Mouse (Mus musculus): ENCODE data around the gene Gm5475.

Gm5475 gene

DNA sequence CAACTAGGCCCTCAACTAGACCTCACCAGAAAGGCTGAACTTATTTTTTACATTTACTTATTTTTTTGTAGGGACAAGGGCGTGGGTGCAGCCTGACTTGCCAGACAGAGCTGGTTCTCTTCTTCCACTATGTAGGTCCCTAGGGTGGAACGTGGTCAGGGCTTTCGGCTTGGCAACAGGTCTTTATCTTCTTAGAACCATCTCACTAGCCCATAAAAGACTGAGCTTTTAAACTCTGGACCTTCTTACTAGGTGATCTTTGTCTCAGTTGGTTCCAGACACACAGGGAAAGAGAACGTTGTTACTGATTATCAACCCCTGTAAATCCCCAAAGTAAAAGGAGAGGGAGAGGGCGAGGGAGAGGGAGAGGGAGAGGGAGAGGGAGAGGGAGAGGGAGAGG lies 8.6 kb upstream of the Gm5475 start:
- no peak for DNase-seq (ENCODE audit: low spot score in 2 of 2)

- DNase-seq (ENCODE audit: low spot score in 2 of 2): peak; percentile 60 to 69
These were observed 7.9 kb upstream of the Gm5475 start for GRCm38 (mm10) chr15:100414011-100414410.

GRCm38 (mm10) chr15:100414942-100415341 lies 7.0 kb upstream of the Gm5475 start:
- DNase-seq (ENCODE audit: low spot score in 2 of 2): no peak

GRCm38 (mm10) chr15:100415684-100416083 lies 6.3 kb upstream of the Gm5475 start:
- DNase-seq (ENCODE audit: low spot score in 2 of 2): no peak

GRCm38 (mm10) chr15:100417854-100418450 lies 4.0 kb upstream of the Gm5475 start:
- DNase-seq (ENCODE audit: low spot score in 2 of 2): no peak

DNA sequence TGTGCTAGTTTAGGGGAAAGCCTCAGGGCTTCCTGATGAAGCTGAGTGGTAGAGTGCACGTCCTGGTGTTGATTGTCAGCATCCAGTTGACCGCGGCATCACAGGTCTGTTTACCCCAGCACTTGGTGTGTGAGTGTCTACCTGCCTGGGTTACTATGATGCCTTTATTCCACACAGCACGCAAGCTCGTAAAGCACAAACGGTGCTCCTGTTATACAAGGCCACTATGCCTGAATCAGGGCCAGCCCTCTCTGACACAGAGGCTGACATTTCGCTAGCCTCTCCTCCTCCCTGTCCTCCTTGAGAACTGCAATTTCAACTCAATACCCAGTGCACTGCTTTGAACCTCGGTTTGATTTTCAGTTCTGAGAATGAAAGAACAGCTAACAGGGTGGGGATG lies 2.6 kb upstream of the Gm5475 start:
- DNase-seq (ENCODE audit: low spot score in 2 of 2): no peak

DNA sequence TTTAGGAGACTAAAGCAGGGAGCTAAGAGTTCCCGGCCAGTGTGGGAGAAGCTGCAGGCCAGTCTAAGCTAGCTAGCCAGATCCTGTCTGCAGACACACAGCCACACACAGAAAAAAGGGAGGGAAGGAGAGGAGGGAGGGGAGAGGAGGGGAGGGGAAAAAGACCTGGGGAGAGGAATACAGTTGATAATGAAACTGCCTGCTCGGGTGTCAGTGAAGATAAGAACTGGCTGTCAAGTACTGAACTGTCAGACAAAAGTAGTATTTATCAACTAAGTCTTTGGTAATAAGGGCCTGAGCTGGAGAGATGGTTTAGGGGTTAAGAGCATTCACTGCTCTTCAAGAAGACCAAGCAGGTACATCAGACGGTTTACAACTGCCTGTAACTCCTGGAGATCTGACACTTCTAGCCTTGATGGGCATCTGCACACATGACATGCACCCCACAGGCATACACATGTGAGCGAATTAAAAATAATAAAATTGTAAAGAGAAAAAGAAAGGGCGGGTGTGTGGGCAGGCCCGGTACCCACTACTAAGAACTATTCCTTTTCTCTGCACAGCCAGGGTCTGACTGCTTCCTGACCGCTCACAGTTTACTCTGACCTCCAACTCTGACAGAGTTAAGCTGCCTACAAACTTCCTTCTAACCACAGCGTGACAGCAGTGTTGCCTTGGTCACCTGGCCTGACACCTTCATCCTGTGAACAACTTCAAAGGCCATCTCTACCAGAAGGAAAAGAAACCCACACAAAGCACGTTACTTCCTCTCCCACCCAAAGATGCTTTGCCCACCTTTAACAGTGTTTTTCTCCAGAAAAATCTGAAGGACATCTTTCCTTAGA lies 1.8 kb upstream of the Gm5475 start:
- DNase-seq (ENCODE audit: low spot score in 2 of 2): peak; percentile 31 to 53

- DNase-seq (ENCODE audit: low spot score in 2 of 2): no peak
These were observed 739 bp upstream of the Gm5475 start for GRCm38 (mm10) chr15:100421059-100421757.

GRCm38 (mm10) chr15:100422476-100422875 lies 529 bp downstream of the Gm5475 start:
- DNase-seq (ENCODE audit: low spot score in 2 of 2): no peak

DNA sequence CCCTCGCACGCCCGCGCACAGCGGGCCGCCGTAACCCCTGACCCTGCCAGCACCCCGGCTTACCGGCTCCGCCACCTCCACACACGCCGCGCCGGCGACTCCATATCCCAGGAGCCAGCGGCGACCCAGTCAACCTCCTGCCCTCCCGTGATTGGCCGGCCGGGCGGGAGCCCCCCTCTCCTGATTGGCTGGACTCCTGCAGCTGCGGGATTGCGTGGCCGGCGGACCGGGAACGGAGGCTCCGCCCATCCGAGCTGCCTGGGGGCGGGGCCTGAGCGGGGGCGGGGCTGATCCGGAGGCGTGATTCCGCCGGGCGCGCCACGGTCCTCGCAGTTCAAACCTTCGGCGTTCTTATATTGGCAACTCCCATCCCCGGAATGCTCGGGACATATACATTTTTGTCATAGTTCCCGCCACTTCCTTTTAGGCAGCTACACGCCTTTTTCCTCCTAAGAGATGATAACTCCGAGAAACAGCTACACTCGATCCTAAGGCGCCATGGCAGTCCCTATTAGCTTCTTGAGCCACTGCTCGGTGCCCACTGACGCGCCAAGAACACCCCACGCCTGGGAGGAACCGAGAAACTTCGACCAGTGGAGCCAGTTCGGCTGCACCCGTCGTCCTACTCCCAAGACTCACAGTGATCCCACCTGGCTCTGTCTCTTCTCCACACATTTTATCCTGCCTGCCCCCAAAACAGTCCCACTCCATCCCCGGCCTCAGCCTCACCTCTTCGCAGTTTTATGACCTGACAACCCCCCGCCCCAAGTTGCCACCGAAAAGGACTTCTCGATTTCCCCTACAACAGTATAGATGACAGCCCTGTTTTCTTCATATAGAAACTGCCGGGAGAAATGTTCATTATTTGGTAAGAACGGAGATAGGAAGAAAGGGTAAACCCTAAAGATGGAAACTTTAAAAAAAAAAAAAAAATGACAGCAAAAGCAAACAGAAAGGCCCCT lies 1.2 kb downstream of the Gm5475 start:
- peak; percentile 82 to 87 for DNase-seq (ENCODE audit: low spot score in 2 of 2)

DNA sequence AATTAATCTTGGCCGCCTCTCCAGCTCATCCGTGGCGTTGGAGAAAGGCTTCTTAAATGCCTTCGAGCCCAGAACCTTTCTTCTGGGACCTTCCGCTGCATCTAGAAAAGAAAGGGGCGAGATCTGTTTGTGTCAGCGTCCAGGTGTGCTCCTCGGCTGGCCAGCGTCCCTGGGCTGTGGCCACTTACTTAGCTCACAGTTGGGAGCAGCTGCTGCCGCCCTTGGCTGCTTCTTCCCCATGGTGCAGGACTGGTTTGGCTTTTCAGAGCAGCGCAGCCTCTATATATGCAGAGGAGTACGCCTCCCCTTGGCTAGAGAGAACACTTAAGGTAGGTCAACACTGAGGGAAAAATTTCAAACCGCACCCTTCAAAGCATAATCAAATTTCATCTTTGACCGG lies 2.0 kb downstream of the Gm5475 start:
- DNase-seq (ENCODE audit: low spot score in 2 of 2): no peak

GRCm38 (mm10) chr15:100424396-100425122 lies 2.6 kb downstream of the Gm5475 start, which contains the start of gene Slc11a2:
TSS of gene Slc11a2 (minus strand) at chr15:100425072.
- DNase-seq (ENCODE audit: low spot score in 2 of 2): no peak

GRCm38 (mm10) chr15:100428296-100428905 lies 6.5 kb downstream of the Gm5475 start:
- DNase-seq (ENCODE audit: low spot score in 2 of 2): no peak

DNA sequence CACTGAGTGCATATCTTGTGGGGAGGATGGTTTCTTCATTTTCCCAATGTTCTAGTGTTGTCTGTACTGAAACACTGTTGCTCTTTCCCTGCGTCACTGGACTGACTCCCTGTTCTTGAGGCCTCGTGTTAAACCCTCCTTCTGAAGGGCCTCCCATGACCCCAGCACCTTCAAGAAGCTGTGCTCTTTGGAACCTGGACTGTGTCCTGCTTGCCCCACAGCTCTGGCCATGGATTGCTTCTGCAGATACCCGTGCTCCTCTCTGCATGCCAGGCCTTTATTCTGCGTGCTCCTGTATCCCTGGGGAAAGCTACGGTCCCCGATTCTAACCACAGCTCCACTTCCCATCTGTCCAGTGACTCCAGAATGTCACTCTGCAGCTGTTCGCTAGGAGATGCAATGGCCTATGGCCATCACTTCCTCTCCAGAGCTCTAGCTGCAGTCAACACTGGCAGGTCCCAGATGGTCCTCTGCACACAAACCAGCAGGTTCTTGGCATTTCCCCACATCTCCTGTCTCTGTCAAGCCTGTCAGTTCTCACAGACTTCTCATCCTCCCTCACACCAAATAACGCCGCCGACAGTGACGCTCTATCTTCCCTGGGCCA lies 8.1 kb downstream of the Gm5475 start:
- DNase-seq (ENCODE audit: low spot score in 2 of 2): no peak

DNA sequence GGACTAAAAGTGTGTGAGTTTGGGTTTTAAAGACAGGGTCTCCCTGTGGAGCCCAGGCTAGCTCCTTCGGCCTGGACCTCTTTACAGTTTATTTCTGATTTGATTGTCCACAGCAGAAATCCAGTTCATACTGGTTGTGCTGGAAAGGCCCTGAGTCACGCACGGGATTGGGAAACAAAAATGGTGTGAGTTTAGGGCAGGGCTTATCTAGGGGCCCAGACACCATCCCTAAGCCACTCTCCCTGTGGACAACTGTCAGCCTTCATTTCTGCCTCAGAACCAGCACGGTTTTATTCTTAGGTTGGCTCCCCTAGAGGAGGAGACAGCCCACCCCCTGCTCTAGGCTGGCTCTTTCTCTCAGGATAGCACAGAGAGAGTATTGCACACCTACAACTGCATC lies 11.3 kb downstream of the Gm5475 start:
- no peak for DNase-seq (ENCODE audit: low spot score in 2 of 2)

DNA sequence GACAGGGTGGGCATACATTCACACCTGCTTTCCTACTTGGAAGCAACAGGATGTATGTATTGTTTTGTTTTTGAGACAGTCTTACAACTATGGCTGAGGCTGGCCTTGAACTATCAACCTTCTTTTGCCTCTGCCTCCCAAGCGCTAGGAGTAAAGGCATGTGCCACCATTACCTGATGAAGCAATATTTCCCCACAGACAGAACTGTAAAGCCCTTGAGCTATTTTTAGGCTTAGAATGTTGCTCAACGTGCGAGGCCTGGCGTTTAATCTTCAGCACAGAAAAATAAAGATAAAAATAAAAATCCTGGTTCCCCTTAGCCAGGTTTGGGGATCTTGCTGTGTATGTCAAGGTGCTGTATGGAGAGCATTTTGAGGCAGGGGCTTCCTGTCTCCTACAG lies 14.2 kb downstream of the Gm5475 start:
- DNase-seq (ENCODE audit: low spot score in 2 of 2): no peak

- DNase-seq (ENCODE audit: low spot score in 2 of 2): no peak
These were observed 14.6 kb downstream of the Gm5475 start for GRCm38 (mm10) chr15:100436518-100436917.

DNA sequence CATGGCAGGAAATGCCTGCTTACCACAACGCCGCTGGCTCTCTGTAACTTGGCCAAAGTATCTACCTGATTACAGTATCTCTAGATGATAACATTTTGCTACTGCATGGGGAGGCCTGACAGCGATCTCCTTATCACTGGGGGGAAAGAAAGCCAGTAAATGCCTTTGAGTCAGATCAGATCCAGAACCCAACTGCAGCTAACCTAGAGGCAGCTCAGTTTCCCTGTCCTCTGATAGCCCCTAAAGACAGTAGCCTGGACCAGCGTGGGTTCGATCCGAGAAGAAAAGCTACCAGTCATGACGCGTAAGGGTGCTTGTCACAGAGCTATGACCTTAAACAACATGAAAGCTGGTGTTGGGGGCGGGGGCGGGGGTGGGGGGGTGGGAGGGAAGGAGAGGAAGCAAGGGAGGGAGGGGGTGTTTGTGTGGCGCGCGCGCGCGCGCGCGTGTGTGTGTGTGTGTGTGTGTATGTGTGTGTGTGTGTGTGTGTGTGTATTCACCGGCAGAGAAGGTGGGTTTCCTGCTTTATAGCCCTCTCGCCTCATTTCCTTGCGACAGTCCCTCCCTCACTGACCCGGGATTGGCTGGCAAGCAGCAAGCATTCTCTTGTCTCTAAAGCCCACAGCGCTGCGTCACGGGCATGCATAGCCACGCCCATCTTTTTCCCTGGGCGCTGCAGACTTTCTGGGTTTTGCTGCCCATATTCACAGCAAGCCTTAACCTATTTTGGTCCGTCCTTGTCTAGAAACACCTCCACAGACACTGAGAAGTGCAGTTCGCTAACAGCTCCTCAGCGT lies 21.4 kb downstream of the Gm5475 start:
- peak; percentile 82 to 84 for DNase-seq (ENCODE audit: low spot score in 2 of 2)

GRCm38 (mm10) chr15:100446887-100447286 lies 24.9 kb downstream of the Gm5475 start:
- no peak for DNase-seq (ENCODE audit: low spot score in 2 of 2)
